Mouse (Mus musculus) embryonic stem cell, embryonic (primary cell): ENCODE measurements around the gene Pan2.

Source experiments
- CTCF ChIA-PET, 4 experiments: fragments of 300-600 bp in 2 of 4; fragments of 350-600 bp in 2 of 4; sonication (Branson Sonifier 250); formaldehyde crosslinking; loops; one replicate each; lab custom pipeline; 2022; ENCODE audit warnings: inconsistent platforms in 2 of 4; lab: Charles Lee
- POLR2A ChIA-PET, 4 experiments: fragments of 300-600 bp in 2 of 4; fragments of 350-600 bp in 2 of 4; sonication (Branson Sonifier 250); formaldehyde crosslinking; loops; one replicate each; lab custom pipeline; 2022; ENCODE audit warnings: antibody characterized with exemption in 4 of 4, inconsistent platforms in 1 of 4; lab: Charles Lee

Pan2 gene

GRCm38 (mm10) chr10:128368402-128369217 is 65.5 kb downstream of the Pan2 start, which contains the start of gene Coq10a:
TSS of gene Coq10a (minus strand) at chr10:128368997.
- POLR2A ChIA-PET = interaction anchor here (0.5 to 7.1 kb wide), 84 partner anchors 7 to 1069 kb away, joined by 3 to 42 read pairs (median 5); partner anchors contain the start of genes Cnpy2 (in 4 of the 4), Esyt1 (in 3 of the 4), Gls2 (in 3 of the 4) and Nabp2 (in 3 of the 4)
- CTCF ChIA-PET = interaction anchor here (0.5 to 4.6 kb wide), 18 partner anchors 9 to 1142 kb away, joined by 3 to 38 read pairs (median 4); partner anchors contain the start of genes Ankrd52 (in 1 of the 4), Nabp2 (in 1 of the 4), Rnf41 (in 1 of the 4) and Zc3h10 (in 1 of the 4)

DNA sequence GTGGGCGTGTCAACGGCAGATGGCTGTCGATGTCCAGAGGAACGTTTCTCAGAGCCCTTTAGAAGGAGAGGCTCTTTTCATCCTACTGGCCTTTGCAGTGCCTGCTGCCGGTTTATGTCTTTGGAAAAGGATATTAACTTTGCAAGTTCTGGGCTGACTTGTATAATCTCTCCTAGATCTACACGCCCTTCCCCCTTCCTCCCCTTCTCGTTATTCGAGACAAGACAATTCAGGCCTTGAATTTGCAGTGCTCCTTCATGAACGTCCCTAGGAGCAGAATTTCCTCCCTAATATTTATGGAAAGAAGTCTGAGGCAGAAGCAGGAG is 66.0 kb downstream of the Pan2 start:
- POLR2A ChIA-PET = interaction anchor here (0.5 to 7.1 kb wide), 80 partner anchors 8 to 532 kb away, joined by 3 to 42 read pairs (median 5); partner anchors contain the start of genes Cnpy2 (in 4 of the 4), Esyt1 (in 3 of the 4), Gls2 (in 3 of the 4) and Nabp2 (in 3 of the 4)
- CTCF ChIA-PET = interaction anchor here in 3 of 4 experiments (0.8 to 4.6 kb wide), 9 partner anchors 8 to 178 kb away, joined by 4 to 38 read pairs (median 6); partner anchors contain the start of genes Ankrd52 (in 1 of the 3), Nabp2 (in 1 of the 3), Rnf41 (in 1 of the 3) and Zc3h10 (in 1 of the 3)

- CTCF ChIA-PET = interaction anchor here in 3 of 4 experiments (0.6 to 4.6 kb wide), 14 partner anchors 10 to 243 kb away, joined by 3 to 38 read pairs (median 5); partner anchors contain the start of genes Nabp2 (in 1 of the 3), Rnf41 (in 1 of the 3), Smarcc2 (in 1 of the 3) and Zc3h10 (in 1 of the 3)
- POLR2A ChIA-PET = interaction anchor here (0.5 to 7.1 kb wide), 104 partner anchors 7 to 749 kb away, joined by 3 to 42 read pairs (median 5); partner anchors contain the start of genes Cnpy2 (in 4 of the 4), Esyt1 (in 3 of the 4), Nabp2 (in 3 of the 4) and Pan2 (in 3 of the 4)
Measured at GRCm38 (mm10) chr10:128369599-128369998, 66.5 kb downstream of the Pan2 start.

- CTCF ChIA-PET = interaction anchor here (0.5 to 4.6 kb wide), 19 partner anchors 8 to 416 kb away, joined by 3 to 38 read pairs (median 4); partner anchors contain the start of genes Esyt1 (in 1 of the 4), Nabp2 (in 1 of the 4), Rnf41 (in 1 of the 4) and Smarcc2 (in 1 of the 4)
- POLR2A ChIA-PET = interaction anchor here (0.5 to 7.1 kb wide), 98 partner anchors 9 to 749 kb away, joined by 3 to 42 read pairs (median 4); partner anchors contain the start of genes Cnpy2 (in 3 of the 4), Myl6b (in 3 of the 4), Nabp2 (in 3 of the 4) and Rnf41 (in 3 of the 4)
Measured at GRCm38 (mm10) chr10:128370021-128370420, 66.9 kb downstream of the Pan2 start.

- ChIA-PET CTCF (interaction anchor here (0.5 to 4.6 kb wide), 15 partner anchors 8 to 423 kb away, joined by 3 to 38 read pairs (median 4); partner anchors contain the start of genes Esyt1 (in 1 of the 4), Nabp2 (in 1 of the 4), Rnf41 (in 1 of the 4) and Smarcc2 (in 1 of the 4)), POLR2A (interaction anchor here (0.6 to 7.1 kb wide), 69 partner anchors 9 to 360 kb away, joined by 3 to 42 read pairs (median 5); partner anchors contain the start of genes Cnpy2 (in 3 of the 4), Myl6b (in 3 of the 4), Nabp2 (in 3 of the 4) and Rnf41 (in 3 of the 4))
Measured at GRCm38 (mm10) chr10:128370601-128371000, 67.5 kb downstream of the Pan2 start.
